Comparison of ENCODE assay signal across 8 mouse cellular contexts in genomic region chr10:75667911-75668270, GRCm38 (mm10). TPM values are rescaled to one million over a fixed set of nuclear protein-coding genes. Genes with fewer than 3 reads are reported as not detected.
A peak's percentile ranks its signal among the peaks of the same experiment; 100 is the strongest.
DNase-seq lines count a peak whose midpoint lies in the region; ATAC-seq lines count a peak whose summit lies in the region.

No protein-coding gene starts in this region.

- peak overlapping the region; percentile 60 for H3K4me3 ChIP-seq in embryonic facial prominence, embryonic 11.5 days (ENCODE audit: low read depth, low read length)
- peak overlapping the region; percentile 84 for H3K4me3 ChIP-seq in heart, embryonic 13.5 days
- peak overlapping the region; percentile 78 for H3K4me3 ChIP-seq in kidney, embryonic 16.5 days (ENCODE audit: low read length)

- H3K4me1 ChIP-seq in embryonic facial prominence, embryonic 11.5 days (ENCODE audit: control insufficient read depth, insufficient read depth, low read length): peaks cover 8% of the 10 kb centered on the region
- peaks cover 22% of the 10 kb centered on the region for H3K4me1 ChIP-seq in heart, embryonic 13.5 days
- peaks cover 19% of the 10 kb centered on the region for H3K4me1 ChIP-seq in kidney, embryonic 16.5 days (ENCODE audit: insufficient read depth, low read length)

- ATAC-seq in cerebellum, adult (ENCODE audit: insufficient number of reproducible peaks, low FRiP score, low TSS enrichment): peak; percentile 32
- ATAC-seq in embryonic facial prominence, embryonic 11.5 days (replicated peaks; ENCODE audit: insufficient number of reproducible peaks, low FRiP score, low TSS enrichment, low read depth): no peak; the same call in 1 of the 2 replicates
- ATAC-seq in heart, embryonic 13.5 days (ENCODE audit: extremely low read depth, insufficient number of reproducible peaks, low FRiP score, low TSS enrichment): no peak
- peak; percentile 78 for ATAC-seq in kidney, embryonic 16.5 days (ENCODE audit: low FRiP score, low TSS enrichment)

- no peak overlapping the region for H3K27ac ChIP-seq in embryonic facial prominence, embryonic 11.5 days (replicated peaks; ENCODE audit: low read depth, low read length)
- peak overlapping the region; percentile 85 for H3K27ac ChIP-seq in heart, embryonic 13.5 days (replicated peaks)
- peak overlapping the region; percentile 47; the same call in 1 of the 2 replicates for H3K27ac ChIP-seq in kidney, embryonic 16.5 days (ENCODE audit: low read length)

- under 1% methylated on average over 23 of the region's 23 CpGs for WGBS in embryonic facial prominence, embryonic 11.5 days
- 1% methylated on average over 23 of the region's 23 CpGs for WGBS in heart, embryonic 13.5 days
- under 1% methylated on average over 23 of the region's 23 CpGs for WGBS in kidney, embryonic 16.5 days

- no peaks in the 10 kb centered on the region for H3K9me3 ChIP-seq in embryonic facial prominence, embryonic 11.5 days (replicated peaks; ENCODE audit: control insufficient read depth, low read length)
- H3K9me3 ChIP-seq in heart, embryonic 13.5 days: no peaks in the 10 kb centered on the region
- no peaks in the 10 kb centered on the region for H3K9me3 ChIP-seq in kidney, embryonic 16.5 days (ENCODE audit: low read length)

- no peaks in the 10 kb centered on the region; the same call in 1 of the 2 replicates for H3K27me3 ChIP-seq in embryonic facial prominence, embryonic 11.5 days (ENCODE audit: control insufficient read depth, insufficient read depth, low read length)
- peaks cover 6% of the 10 kb centered on the region for H3K27me3 ChIP-seq in heart, embryonic 13.5 days (replicated peaks)
- no peaks in the 10 kb centered on the region for H3K27me3 ChIP-seq in kidney, embryonic 16.5 days (ENCODE audit: insufficient read depth, low read length)

- H3K36me3 ChIP-seq in embryonic facial prominence, embryonic 11.5 days (replicated peaks; ENCODE audit: control insufficient read depth, insufficient read depth, low read depth, low read length): no peaks in the 10 kb centered on the region
- H3K36me3 ChIP-seq in heart, embryonic 13.5 days: peaks cover 33% of the 10 kb centered on the region
- H3K36me3 ChIP-seq in kidney, embryonic 16.5 days (ENCODE audit: insufficient read depth, low read length): peaks cover 3% of the 10 kb centered on the region; the same call in 1 of the 2 replicates

- DNase-seq in cerebellum, adult 9-10 months: no peak
- peak; percentile 48 for DNase-seq in adrenal gland, adult 8-10 months
- peak; percentile 50 for DNase-seq in embryonic facial prominence, embryonic 11.5 days (ENCODE audit: low spot score)
- peak; percentile 70 for DNase-seq in lung, postnatal 25 days (ENCODE audit: low spot score)
- DNase-seq in right cerebral cortex, postnatal 14 days: peak; percentile 55

- peak overlapping the region; percentile 66 for H3K9ac ChIP-seq in embryonic facial prominence, embryonic 11.5 days (replicated peaks; ENCODE audit: low read length)
- peak overlapping the region; percentile 90 for H3K9ac ChIP-seq in heart, embryonic 13.5 days
- H3K9ac ChIP-seq in kidney, embryonic 16.5 days (replicated peaks; ENCODE audit: low read length): peak overlapping the region; percentile 76

- H3K4me2 ChIP-seq in embryonic facial prominence, embryonic 11.5 days (ENCODE audit: low read depth, low read length): peak overlapping the region; percentile 99
- peak overlapping the region; percentile 92 for H3K4me2 ChIP-seq in heart, embryonic 13.5 days
- H3K4me2 ChIP-seq in kidney, embryonic 16.5 days (replicated peaks; ENCODE audit: low read depth, low read length): peak overlapping the region; percentile 95

RNA-seq across cellular contexts. Expression of gene Susd2, which starts 24.1 kb away (rescaled TPM):
- total RNA-seq in adrenal gland, adult 8-10 months (2022): 10 to 100 TPM in 2 of 4 experiments, 1 to 10 TPM in 2; 9.4 to 15.1 (median 11.5) TPM
- 1.6 and 1.9 TPM in 2 replicates for polyA plus RNA-seq in embryonic facial prominence, embryonic 11.5 days (2014; fragmentation: Nextera tagmentation; extraction: Ambion mirVana)
- 8.2 TPM in 2 replicates for polyA plus RNA-seq in heart, embryonic 13.5 days (2015; fragmentation: Nextera tagmentation; extraction: Ambion mirVana)
- polyA plus RNA-seq in kidney, embryonic 16.5 days (2015; fragmentation: Nextera tagmentation; extraction: Ambion mirVana): 32.4 and 34.2 TPM in 2 replicates

Comparison
In these comparisons a context has a peak if more than half of its experiments do, and no peak if none do; other contexts are left out.
1. ATAC-seq: peak in cerebellum, adult (single experiment) and kidney, embryonic 16.5 days (single experiment); none in embryonic facial prominence, embryonic 11.5 days (single experiment) and heart, embryonic 13.5 days (single experiment).
2. Peak in every context shown above with its lines, with median percentiles within 50 percentile points of each other: H3K4me2 ChIP-seq, H3K4me3 ChIP-seq and H3K9ac ChIP-seq.